Mouse (Mus musculus) brain, embryonic 14.5 days (tissue): ENCODE measurements around the gene Zcchc17. TPM values are rescaled to one million over a fixed set of nuclear protein-coding genes. Genes with fewer than 3 reads are reported as not detected.

Experiments
- DNase-seq: peaks from one replicate; pipeline ENCODE4 v3.0.0-alpha.2; 2011; ENCODE audit warnings: low read depth
- CTCF ChIP-seq: fragments of 200-500 bp; IDR thresholded peaks from 2 replicates; pipeline ENCODE4 v1.5.1; 2012; ENCODE audit warnings: inconsistent platforms, mild to moderate bottlenecking, moderate library complexity, borderline replicate concordance; ENCODE audit not compliant: insufficient read depth, insufficient read length; ENCODE audit errors: extremely low read depth
- POLR2A ChIP-seq: fragments of 200-500 bp; IDR thresholded peaks from 2 replicates; pipeline ENCODE4 v1.6.1; 2012; ENCODE audit warnings: mild to moderate bottlenecking, inconsistent platforms, borderline replicate concordance; ENCODE audit not compliant: poor library complexity, insufficient read depth, insufficient read length, severe bottlenecking; ENCODE audit errors: extremely low read depth
- polyA plus RNA-seq: library from polyadenylated mRNA; depleted of rRNA; stranded (reverse); fragments of >200 nt; gene quantifications from 2 replicates; pipeline ENCODE4 v1.2.3, GENCODE M21; 2012; rRNA removed

Zcchc17 gene
- polyA plus RNA-seq: 33.0 and 38.7 TPM in 2 replicates

- TF ChIP-seq CTCF (peak; percentile 28; the same call in 1 of the 2 replicates), POLR2A (peak; percentile 76; the same call in 1 of the 2 replicates)
- peak; percentile 100 for DNase-seq
Observed at GRCm38 (mm10) chr4:130359486-130360237, at the start of gene Zcchc17, which contains the start of gene Snrnp40. Gene Zcchc17 (minus strand): TSS chr4:130359943. Gene Snrnp40 (plus strand): TSS chr4:130360132.

DNA sequence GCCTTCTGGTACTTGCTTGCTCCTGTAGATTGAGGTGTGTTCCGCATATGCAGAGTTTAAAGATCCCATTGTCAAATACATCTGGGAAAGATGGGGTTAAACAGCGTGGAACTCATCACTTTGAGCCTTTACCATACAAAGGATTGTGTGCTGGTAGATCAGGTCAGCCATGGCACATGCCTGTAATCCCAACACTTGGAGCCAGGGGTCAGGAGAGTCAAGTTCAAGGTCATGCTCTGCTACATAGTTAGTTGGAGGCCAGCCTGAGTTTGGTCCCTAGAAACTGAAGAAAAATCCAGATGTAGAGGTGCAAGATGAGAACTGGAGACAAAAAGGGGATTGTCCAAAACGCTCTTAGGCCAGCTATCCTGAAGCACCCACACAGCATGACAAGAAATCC, 31.5 kb upstream of the Zcchc17 start:
- DNase-seq: peak; percentile 40
- TF ChIP-seq POLR2A (no peak), CTCF (peak; percentile 15; the same call in 1 of the 2 replicates)

- DNase-seq: no peak
- TF ChIP-seq POLR2A (no peak), CTCF (no peak)
Observed at GRCm38 (mm10) chr4:130389927-130390326, 30.2 kb upstream of the Zcchc17 start.

DNA sequence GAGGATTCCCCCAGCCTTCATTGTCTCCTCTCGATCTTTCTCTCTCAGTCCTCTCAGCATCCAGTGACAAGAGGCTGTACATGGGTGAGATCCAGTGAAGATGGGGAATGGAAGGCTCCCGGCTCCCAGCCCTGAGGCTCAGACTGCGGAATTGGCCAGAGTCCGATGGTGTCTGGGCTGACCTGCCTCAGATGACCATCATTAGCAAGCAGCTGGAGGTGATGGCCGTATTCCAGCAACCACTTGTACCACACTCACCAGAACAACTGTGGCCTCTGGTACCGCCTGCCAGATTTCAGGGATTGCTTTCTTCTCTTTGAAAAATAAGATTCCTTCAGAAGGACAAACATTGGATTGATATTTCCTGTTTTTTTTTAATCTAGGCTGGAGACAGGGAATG, 29.8 kb upstream of the Zcchc17 start:
- no peak for DNase-seq
- no peak for TF ChIP-seq POLR2A
- no peak for TF ChIP-seq CTCF

DNA sequence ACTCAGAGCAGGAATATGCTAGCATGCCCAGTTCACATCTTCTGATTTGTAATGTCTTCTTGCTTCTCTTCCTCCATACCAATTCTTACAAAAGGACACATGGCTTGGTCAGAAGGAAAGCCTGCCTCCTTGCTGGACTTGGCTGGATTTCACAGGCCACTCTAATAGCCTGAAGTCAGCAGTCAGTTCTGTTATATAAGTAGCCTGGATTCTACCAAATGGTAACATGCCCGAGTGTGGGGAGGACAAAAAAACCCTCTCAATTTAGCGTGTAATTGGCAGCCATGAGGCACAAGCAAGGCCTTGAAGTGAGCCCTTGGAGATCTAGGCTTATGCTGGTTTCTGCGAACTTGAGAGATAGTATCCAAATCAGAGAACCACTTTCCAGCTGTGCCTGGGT, 27.5 kb upstream of the Zcchc17 start:
- DNase-seq: no peak
- TF ChIP-seq CTCF (no peak), POLR2A (no peak)

DNA sequence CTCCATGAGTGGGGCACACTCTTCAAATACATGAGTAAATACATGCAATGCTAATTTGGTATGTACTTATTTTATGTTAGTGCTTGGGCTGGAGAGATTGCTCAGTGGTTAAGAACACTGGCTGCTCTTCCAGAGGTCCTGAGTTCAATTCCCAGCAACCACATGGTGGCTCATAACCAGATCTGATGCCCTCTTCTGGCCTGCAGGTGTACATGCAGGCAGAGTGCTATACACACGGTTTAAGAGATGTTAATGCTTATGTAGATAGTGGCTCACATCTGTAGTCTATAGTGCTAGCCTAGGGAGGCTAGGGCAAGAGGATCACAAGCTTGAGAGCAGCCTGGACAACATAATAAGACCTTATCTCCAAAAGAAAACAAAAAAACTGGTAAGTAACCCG, 20.7 kb upstream of the Zcchc17 start:
- DNase-seq: no peak
- no peak for TF ChIP-seq CTCF
- no peak for TF ChIP-seq POLR2A

DNA sequence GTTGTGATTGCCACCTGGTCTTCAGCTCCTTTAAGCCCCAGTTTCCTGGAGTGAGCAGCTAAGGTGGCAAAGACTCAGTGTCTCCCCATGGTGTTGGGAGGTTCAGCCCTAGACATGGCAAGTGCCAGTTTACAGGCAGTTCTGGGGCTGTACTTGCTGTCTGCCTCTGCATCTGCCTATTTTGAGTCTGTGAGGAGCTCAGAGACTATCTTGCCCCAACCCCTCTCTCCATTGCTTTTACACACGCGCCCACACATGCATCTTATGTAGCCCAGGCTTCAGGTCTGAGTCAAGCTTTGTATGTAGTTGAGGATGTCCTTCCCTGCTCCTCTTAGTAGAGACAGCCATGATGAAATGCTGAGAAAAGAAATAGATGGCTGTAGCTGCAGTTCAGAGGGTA, 19.4 kb upstream of the Zcchc17 start:
- TF ChIP-seq POLR2A: no peak
- no peak for TF ChIP-seq CTCF

DNA sequence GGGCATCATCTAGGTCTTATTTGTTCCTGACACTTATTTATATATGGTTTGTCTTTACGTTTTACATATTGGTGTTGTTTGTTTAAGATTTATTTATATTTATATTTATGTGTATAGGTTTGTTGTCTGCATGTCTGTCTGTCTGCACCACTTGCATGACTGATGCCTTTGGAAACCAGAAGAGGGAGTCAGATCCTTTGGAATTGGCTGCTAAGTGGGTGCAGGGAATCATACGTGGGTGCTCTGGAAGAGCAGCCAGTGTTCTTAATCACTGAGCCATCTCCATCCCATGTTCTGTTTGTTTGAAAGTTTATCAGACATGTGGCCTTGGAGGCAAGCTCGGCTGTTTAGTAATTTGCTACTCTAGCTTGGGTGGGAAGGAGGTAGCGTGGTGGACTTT, 17.8 kb upstream of the Zcchc17 start:
- DNase-seq: no peak
- no peak for TF ChIP-seq POLR2A
- TF ChIP-seq CTCF: no peak

More for the DNA sequence above, 19.4 kb upstream of the Zcchc17 start:
- no peak for DNase-seq

GRCm38 (mm10) chr4:130376675-130377074, 16.9 kb upstream of the Zcchc17 start:
- peak; percentile 75 for DNase-seq
- peak; percentile 48; the same call in 1 of the 2 replicates for TF ChIP-seq CTCF
- no peak for TF ChIP-seq POLR2A

GRCm38 (mm10) chr4:130360238-130360590, 471 bp upstream of the Zcchc17 start:
- TF ChIP-seq POLR2A: no peak
- TF ChIP-seq CTCF: no peak
- DNase-seq: no peak

GRCm38 (mm10) chr4:130357946-130358345, 1.8 kb downstream of the Zcchc17 start:
- DNase-seq: no peak
- TF ChIP-seq CTCF: no peak
- no peak for TF ChIP-seq POLR2A

- DNase-seq: no peak
- TF ChIP-seq CTCF (no peak), POLR2A (no peak)
Observed at GRCm38 (mm10) chr4:130352588-130352987, 7.2 kb downstream of the Zcchc17 start.

GRCm38 (mm10) chr4:130350690-130351422, 8.9 kb downstream of the Zcchc17 start:
- DNase-seq: no peak

More at GRCm38 (mm10) chr4:130350690-130351422, 8.9 kb downstream of the Zcchc17 start:
- TF ChIP-seq POLR2A: no peak
- TF ChIP-seq CTCF: 0 out of 2 replicates have a peak, but pooled peaks have one; percentile 15
